Mouse (Mus musculus): Measurements from ENCODE around the gene Gsg1. TPM values are rescaled to one million over a fixed set of nuclear protein-coding genes. Genes with fewer than 3 reads are reported as not detected.

The Gsg1 gene
- polyA plus RNA-seq, 1 experiment from 2014 or later, result 0.58 TPM

- WGBS, result 88% methylated on average over 1 of the region's 1 CpGs
- no peaks in the 10 kb centered on the region for H3K9me3 ChIP-seq (replicated peaks)
- no peak overlapping the region for H3K4me3 ChIP-seq
- H3K4me1 ChIP-seq (replicated peaks), result 0 out of 2 replicates have a peak, but pooled peaks cover 8% of the 10 kb centered on the region
- no peaks in the 10 kb centered on the region for H3K27me3 ChIP-seq
- ATAC-seq (replicated peaks; ENCODE audit: insufficient number of reproducible peaks, insufficient read depth, low FRiP score, low read depth), result no peak
- H3K4me2 ChIP-seq, result no peak overlapping the region
- no peak overlapping the region for H3K27ac ChIP-seq
- H3K9ac ChIP-seq, result no peak overlapping the region
- no peaks in the 10 kb centered on the region for H3K36me3 ChIP-seq
Measured at GRCm38 (mm10) chr6:135191906-135192305, 62.2 kb downstream of the Gsg1 start.

GRCm38 (mm10) chr6:135190122-135190521 is 64.0 kb downstream of the Gsg1 start:
- H3K4me3 ChIP-seq, result no peak overlapping the region
- no peak overlapping the region for H3K27ac ChIP-seq
- H3K9ac ChIP-seq, result no peak overlapping the region
- 60% methylated on average over 6 of the region's 6 CpGs for WGBS
- no peak overlapping the region for H3K4me2 ChIP-seq
- ATAC-seq (replicated peaks; ENCODE audit: insufficient number of reproducible peaks, insufficient read depth, low FRiP score, low read depth), result no peak
- H3K4me1 ChIP-seq (replicated peaks), result 0 out of 2 replicates have a peak, but pooled peaks cover 8% of the 10 kb centered on the region
- H3K36me3 ChIP-seq, result no peaks in the 10 kb centered on the region
- no peaks in the 10 kb centered on the region for H3K27me3 ChIP-seq
- H3K9me3 ChIP-seq (replicated peaks), result no peaks in the 10 kb centered on the region

- ATAC-seq (replicated peaks; ENCODE audit: insufficient number of reproducible peaks, insufficient read depth, low FRiP score, low read depth), result no peak
- Histone ChIP-seq H3K36me3 (no peaks in the 10 kb centered on the region), H3K9ac (no peak overlapping the region)
Measured at GRCm38 (mm10) chr6:135188629-135189028, 65.5 kb downstream of the Gsg1 start.

More at GRCm38 (mm10) chr6:135188629-135189028, 65.5 kb downstream of the Gsg1 start:
- WGBS, result 67% methylated on average over 4 of the region's 4 CpGs
- no peak overlapping the region for H3K4me3 ChIP-seq
- no peaks in the 10 kb centered on the region for H3K27me3 ChIP-seq
- H3K27ac ChIP-seq, result no peak overlapping the region
- 0 out of 2 replicates have a peak, but pooled peaks cover 8% of the 10 kb centered on the region for H3K4me1 ChIP-seq (replicated peaks)
- H3K4me2 ChIP-seq, result no peak overlapping the region
- H3K9me3 ChIP-seq (replicated peaks), result no peaks in the 10 kb centered on the region

Other genes starting within 250 kb of the Gsg1 start
- 59.7 and 73.4 TPM in 2 replicates for gene Ddx47, start 242.7 kb downstream of the Gsg1 start, polyA plus RNA-seq (2015; fragmentation: Nextera tagmentation; extraction: Ambion mirVana)
- gene Gprc5a, start 188.7 kb downstream of the Gsg1 start, polyA plus RNA-seq (2015; fragmentation: Nextera tagmentation; extraction: Ambion mirVana), result 4.8 and 9.1 TPM in 2 replicates
- gene Gprc5d, start 136.1 kb downstream of the Gsg1 start, polyA plus RNA-seq (2015; fragmentation: Nextera tagmentation; extraction: Ambion mirVana), result not detected in 2 replicates
- gene Fam234b, start 56.4 kb downstream of the Gsg1 start, polyA plus RNA-seq (2015; fragmentation: Nextera tagmentation; extraction: Ambion mirVana), result 9.2 and 11.7 TPM in 2 replicates
- gene Hebp1, start 56.3 kb downstream of the Gsg1 start, polyA plus RNA-seq (2015; fragmentation: Nextera tagmentation; extraction: Ambion mirVana), result 10.2 and 14.3 TPM in 2 replicates
- 0.10 TPM in 1 of 2 replicates, not detected in the other for gene Pbp2, start 56.1 kb upstream of the Gsg1 start, polyA plus RNA-seq (2015; fragmentation: Nextera tagmentation; extraction: Ambion mirVana)
- 45.5 and 49.7 TPM in 2 replicates for gene Emp1, start 108.2 kb upstream of the Gsg1 start, polyA plus RNA-seq (2015; fragmentation: Nextera tagmentation; extraction: Ambion mirVana)

All from heart, embryonic 15.5 days (tissue).